Mouse (Mus musculus): ENCODE measurements at regions not wholly inside any gene's neighbourhood (a gene's known extent, or its start where the extent isn't known, plus 50 kb on each side); places are given as distances from the start of the nearest gene placed in this dataset.
"Not testable (repeated sequence)": the region's sequence is repeated elsewhere in the genome, so short reads cannot be mapped to it uniquely, and the experiment has no call there.

DNA sequence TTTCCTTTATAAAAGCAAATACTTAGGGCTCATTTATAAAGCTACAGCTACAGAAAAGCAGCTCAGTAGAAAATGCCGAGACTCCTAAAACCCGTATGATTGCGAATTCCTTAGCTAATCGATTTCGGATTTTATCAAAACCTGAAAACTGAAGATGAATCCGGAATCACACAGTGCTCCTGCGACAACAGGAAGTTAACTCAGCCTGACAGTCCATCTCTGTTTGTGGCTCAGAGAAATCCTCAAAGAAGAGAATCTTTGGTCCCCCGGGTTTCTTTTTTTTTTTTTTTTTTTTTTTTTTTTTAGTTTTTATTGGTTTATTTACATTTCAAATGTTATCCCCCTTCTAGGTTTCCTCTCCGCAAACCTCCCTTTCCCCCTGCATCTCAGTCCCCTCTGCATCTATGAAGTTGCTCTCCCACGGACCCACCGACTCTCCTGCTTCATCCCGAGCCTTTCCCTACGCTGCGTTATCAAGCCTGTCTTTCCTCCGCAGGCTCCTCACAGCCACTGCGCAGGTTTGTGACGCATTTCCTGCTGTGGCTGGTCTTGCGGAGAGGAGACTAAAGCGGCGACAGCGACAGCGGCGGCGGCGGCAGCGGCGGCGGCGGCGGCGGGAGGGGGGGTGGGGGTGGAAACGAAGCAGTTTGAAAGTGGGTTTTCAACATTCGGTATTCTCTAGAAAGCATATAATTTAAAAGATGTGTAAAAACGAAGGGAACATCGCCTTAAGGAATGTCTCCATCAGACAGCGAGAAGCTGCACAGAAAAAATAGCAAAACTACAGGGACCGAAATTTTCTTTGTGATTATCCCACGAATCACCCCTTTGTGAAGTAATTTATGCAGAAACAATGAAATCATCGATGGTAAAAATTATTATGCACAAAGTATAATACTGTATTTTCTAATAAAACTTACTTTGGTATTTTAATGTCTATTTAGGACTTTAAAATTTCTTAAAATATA, 352.3 kb upstream of the Snrpn start:
- DNase-seq (ENCODE audit: low spot score) = peak; percentile 25

DNA sequence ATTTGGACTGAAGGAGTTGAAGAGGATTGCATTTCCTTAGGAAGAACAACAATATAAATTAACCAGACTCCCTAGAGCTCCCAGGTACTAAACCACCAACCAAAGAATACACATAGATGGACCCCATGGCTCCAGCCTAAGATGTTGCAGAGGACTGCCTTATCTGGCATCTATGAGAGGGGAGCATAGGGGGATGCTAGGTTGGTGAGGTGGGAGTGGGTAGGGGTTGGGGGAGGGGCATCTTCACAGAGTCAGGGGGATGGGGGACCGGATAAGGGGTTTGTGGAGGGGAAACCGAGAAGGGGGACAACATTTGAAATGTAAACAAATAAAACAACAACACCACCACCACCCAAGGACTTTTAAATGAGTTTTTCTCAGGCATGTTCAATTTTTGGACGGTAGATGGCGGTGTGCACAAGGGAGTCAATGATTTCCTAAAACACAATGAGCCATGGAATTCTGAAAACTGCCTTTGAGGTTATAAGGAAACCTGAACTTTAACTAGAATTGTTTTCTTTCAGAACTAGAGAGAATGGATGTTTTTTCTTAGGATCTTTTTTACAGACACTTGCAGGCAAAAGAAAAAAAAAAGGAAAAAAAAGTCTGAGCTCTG, 347.9 kb upstream of the Snrpn start:
- not testable (repeated sequence) for DNase-seq (ENCODE audit: low spot score)

DNA sequence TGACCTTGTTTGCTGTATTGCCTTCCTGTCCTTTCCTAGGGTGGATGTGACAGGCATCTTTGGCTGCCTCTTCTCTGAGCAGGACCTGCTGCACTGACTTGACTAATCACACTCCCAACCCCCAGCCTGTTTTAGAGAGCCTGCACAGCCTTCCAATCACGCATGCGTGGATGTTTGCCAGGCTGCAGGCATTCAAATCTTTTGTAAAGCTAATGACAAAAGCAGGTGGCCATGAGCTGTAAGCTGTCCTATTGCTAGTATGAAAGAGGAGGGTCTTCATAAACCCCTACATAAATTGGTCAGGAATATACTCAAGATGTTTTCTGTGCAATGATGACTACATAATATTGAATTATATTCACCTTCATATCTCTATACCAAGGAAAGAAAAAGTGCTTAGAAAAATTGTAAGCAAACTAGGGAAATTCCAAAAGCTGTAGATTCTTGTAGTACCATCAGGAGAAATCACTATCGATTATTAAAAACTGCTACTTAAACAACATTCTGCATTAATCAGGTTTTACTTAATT, 310.1 kb upstream of the Snrpn start:
- DNase-seq (ENCODE audit: low spot score) = not testable (repeated sequence)

DNA sequence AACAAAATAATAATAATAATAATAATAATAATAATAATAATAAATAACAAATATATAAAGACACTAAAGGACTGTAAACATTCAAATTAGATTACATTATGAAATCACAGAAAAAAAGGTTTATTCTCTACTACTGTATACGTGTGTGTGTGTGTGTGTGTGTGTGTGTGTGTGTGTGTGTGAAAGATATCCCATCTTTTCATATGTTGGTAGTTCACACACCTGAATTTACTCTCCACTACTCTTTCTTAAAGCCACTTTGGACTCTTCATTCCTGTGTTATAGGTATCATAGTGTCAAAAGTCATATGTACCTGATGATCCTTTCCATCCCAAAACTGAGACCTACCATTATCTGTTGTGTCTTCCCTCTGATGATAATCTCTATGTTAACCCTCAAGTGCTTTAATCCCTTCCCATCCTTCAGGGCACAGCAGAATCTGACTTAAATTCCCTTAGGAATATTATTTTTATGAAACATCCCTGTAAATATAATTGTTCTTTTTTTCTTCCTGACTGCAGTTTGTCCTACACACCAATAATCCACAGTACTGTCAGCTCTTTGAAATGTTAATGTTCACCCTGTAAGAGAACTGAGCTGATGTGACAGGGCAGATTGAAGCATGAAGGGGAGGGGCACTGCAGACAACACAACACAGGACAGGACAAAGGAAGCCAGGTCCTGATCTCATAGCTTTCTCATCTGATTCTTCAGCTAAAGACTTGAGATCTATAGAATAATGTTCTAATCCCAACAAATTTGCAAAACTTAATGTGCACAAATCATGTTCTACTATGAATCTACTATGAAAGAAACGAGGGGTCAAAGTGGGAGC, 309.4 kb upstream of the Snrpn start:
- DNase-seq (ENCODE audit: low spot score) = not testable (repeated sequence)

DNA sequence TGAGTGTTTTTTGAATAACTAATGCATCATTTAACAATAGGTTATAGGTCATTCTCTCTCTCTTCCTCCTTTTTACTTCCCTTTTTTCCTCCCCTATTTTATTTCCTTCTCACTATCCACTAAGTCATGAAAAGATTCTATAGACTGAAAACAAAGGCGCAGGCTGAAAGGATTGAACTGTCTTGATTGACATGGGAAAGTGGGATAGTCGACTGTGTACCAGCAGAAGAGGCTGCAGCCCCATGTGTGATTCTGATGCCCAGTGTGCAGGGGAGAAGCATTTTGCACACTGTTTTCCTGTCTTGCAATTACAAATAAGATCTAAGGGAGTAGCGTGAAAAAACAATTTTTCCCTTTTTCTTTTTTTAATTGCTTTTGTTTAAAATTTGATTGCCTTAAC, 298.8 kb upstream of the Snrpn start:
- no peak for DNase-seq (ENCODE audit: low spot score)

DNA sequence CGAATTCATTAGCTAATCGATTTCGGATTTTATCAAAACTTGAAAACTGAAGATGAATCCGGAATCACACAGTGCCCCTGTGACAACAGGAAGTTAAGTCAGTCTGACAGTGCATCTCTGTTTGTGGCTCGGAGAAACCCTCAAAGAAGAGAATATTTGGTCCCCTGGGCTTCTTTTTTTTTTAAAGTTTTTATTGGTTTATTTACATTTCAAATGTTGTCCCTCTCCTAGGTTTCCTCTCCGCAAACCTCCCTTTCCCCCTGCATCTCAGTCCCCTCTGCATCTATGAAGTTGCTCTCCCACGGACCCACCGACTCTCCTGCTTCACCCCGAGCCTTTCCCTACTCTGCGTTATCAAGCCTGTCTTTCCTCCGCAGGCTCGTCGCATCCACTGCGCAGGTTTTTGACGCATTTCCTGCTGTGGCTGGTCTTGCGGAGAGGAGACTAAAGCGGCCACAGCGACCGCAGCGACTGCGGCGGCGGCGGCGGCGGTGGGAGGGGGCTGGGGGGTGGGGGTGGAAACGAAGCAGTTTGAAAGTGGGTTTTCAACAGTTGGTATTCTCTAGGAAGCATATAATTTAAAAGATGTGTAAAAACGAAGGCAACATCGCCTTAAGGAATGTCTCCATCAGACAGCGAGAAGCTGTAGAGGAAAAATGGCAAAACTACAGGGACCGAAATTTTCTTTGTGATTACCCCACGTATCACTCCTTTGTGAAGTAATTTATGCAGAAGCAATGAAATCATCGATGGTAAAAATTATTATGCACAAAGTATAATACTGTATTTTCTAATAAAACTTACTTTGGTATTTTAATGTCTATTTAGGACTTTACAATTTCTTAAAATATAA, 251.2 kb upstream of the Snrpn start:
- DNase-seq (ENCODE audit: low spot score) = peak; percentile 25

DNA sequence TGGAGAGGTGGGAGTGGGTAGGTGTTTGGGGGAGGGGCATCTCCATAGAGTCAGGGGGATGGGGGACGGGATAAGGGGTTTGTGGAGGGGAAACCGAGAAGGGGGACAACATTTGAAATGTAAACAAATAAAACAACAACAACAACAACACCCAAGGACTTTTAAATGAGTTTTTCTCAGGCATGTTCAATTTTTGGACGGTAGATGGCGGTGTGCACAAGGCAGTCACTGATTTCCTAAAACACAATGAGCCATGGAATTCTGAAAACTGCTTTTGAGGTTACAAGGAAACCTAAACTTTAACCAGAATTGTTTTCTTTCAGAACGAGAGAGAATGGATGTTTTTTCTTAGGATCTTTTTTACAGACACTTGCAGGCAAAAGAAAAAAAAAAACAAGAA, 246.9 kb upstream of the Snrpn start:
- not testable (repeated sequence) for DNase-seq (ENCODE audit: low spot score)

DNA sequence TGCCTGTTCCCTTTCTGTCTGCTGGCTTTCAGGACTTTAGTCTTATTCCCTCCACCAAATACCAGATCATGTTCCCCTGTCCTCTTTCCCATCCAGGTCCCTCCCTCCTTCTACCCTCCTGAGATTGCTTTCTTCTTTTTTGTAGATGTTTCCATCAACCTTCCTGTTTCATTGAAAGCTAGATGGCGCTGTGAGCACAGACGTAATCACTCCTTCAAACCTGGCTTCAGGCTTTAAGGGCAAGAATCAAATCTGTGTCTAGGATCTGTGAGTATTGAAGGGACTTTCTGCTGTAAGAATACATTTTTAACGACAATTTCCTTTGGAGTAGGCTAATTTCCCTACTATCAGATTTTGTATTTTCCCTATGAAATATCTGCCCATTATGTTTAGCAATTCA, 234.0 kb upstream of the Snrpn start:
- not testable (repeated sequence) for DNase-seq (ENCODE audit: low spot score)

DNA sequence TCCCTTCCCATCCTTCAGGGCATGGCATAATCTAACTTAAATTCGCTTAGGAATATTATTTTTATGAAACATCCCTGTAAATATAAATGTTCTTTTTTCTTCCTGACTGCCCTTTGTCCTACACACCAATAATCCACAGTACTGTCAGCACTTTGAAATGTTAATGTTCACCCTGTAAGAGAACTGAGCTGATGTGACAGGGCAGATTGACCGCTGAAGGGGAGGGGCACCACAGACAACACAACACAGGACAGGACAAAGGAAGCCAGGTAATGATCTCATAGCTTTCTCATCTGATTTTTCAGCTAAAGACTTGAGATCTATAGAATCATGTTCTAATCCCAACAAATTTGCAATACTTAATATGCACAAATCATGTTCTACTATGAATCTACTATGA, 212.2 kb upstream of the Snrpn start:
- not testable (repeated sequence) for DNase-seq (ENCODE audit: low spot score)
